Mouse (Mus musculus) small intestine, adult 2 months (tissue): ENCODE results near the gene Mcu.

Experiments
- CTCF ChIP-seq: fragments of 200-500 bp; IDR thresholded peaks from 2 replicates; pipeline ENCODE4 v1.5.1; 2012; ENCODE audit warnings: low read depth, mild to moderate bottlenecking, control low read depth, inconsistent platforms, low read length, moderate library complexity, mixed read lengths; ENCODE audit not compliant: insufficient replicate concordance, insufficient read length; ENCODE audit errors: extremely low read depth
- POLR2A ChIP-seq: fragments of 200-500 bp; IDR thresholded peaks from 2 replicates; pipeline ENCODE4 v1.6.1; 2012; ENCODE audit warnings: low read depth, mild to moderate bottlenecking, control low read depth, inconsistent platforms, low read length, moderate library complexity

DNA sequence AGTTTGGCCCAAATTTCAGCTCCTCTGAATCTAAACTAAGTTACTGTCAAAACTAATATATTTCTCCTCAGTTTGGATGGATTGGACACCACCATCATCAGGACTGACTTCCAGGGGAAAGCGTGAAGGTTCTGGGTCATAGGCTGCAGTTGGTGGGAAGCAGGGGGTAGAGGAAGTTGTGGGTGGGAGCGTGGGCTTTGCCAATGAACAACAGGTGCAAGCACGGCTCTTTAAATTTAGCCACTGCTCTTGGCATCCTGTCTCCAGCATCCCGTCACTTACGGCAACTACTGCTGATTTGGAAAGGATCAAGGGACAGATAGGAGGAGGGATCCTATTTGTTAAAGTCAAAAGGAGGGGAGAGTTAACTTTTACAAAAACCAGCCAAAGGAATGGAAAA, 7.0 kb upstream of the Mcu start:
- TF ChIP-seq POLR2A (no peak), CTCF (no peak)
